Mouse (Mus musculus): ENCODE measurements around the gene Trdmt1.

- TF ChIP-seq CTCF (IDR thresholded peaks at IDR 0.05; ENCODE audit: extremely low read depth, insufficient read depth, insufficient read length, insufficient replicate concordance) (no peak), POLR2A (IDR thresholded peaks at IDR 0.05; ENCODE audit: low read depth, low read length) (no peak)
These were observed 25.7 kb upstream of the Trdmt1 start for GRCm38 (mm10) chr2:13570122-13570521.
